In genomic region chr16:22563594-22563993, GRCm38 (mm10) we compare ENCODE assay signal across 22 mouse cellular contexts.
DNase-seq lines count a peak whose midpoint lies in the region; ATAC-seq and TF ChIP-seq lines count a peak whose summit lies in the region.
"Had no signal": no experiment of that assay in that cellular context is flagged by ENCODE, and none has a peak within 500 bp of the region (broad histone marks: within the 10 kb centered on the region; RNA-seq: fewer than 3 reads in every experiment).

No protein-coding gene starts in this region.

- no peak overlapping the region for H3K4me3 ChIP-seq in heart, adult 2 months
- H3K4me3 ChIP-seq in heart, embryonic 13.5 days, result no peak overlapping the region
- no peak overlapping the region for H3K4me3 ChIP-seq in heart, embryonic 16.5 days (ENCODE audit: low read length)
- H3K4me3 ChIP-seq in CH12.LX (replicated peaks in 1 of 3; ENCODE audit: low read depth in 2 of 3, low read length in 2 of 3, poor library complexity in 1 of 3), result no peak overlapping the region
- H3K4me3 ChIP-seq: embryonic facial prominence, embryonic 12.5 days; embryonic facial prominence, embryonic 15.5 days; gastrocnemius, adult 2 months; hindbrain, embryonic 10.5 days had no signal

- in situ Hi-C loops in CH12.LX (cut with MboI; ENCODE audit: low pct_ligation_motif_present, low pct_unique_long_range_greater_than_20kb, low sequenced_read_pairs), result loop anchor here (5.0 kb wide), 1 partner anchor 251 kb away; no protein-coding TSS in a partner anchor

- TF ChIP-seq CTCF in heart, adult 2 months (IDR thresholded peaks at IDR 0.05), result no peak
- TF ChIP-seq CTCF in CH12.LX (conservative IDR thresholded peaks at IDR 0.05 in 1 of 2, IDR thresholded peaks at IDR 0.05 in 1 of 2; ENCODE audit: low read depth in 2 of 2, low read length in 2 of 2), result no peak

- no peaks in the 10 kb centered on the region for H3K79me2 ChIP-seq in heart, adult 2 months (replicated peaks; ENCODE audit: control insufficient read depth, insufficient read depth, low read length)
- H3K79me2 ChIP-seq in CH12.LX (replicated peaks; ENCODE audit: control insufficient read depth, extremely low read depth, insufficient read depth, poor library complexity, severe bottlenecking), result no peaks in the 10 kb centered on the region

- H3K4me2 ChIP-seq in heart, embryonic 13.5 days, result no peak overlapping the region
- peak overlapping the region; percentile 52; the same call in 1 of the 2 replicates for H3K4me2 ChIP-seq in heart, embryonic 16.5 days (ENCODE audit: low read depth, low read length)
- H3K4me2 ChIP-seq in CH12.LX (ENCODE audit: insufficient read depth, low read depth, poor library complexity, severe bottlenecking), result no peak overlapping the region
- H3K4me2 ChIP-seq: embryonic facial prominence, embryonic 12.5 days; embryonic facial prominence, embryonic 15.5 days; hindbrain, embryonic 14.5 days had no signal

- H3K9ac ChIP-seq in heart, adult 2 months (ENCODE audit: low read depth, low read length), result no peak overlapping the region
- H3K9ac ChIP-seq in heart, embryonic 13.5 days, result no peak overlapping the region
- H3K9ac ChIP-seq in heart, embryonic 16.5 days (ENCODE audit: low read length), result no peak overlapping the region; the same call in 1 of the 2 replicates
- no peak overlapping the region for H3K9ac ChIP-seq in CH12.LX (ENCODE audit: insufficient read depth, low read depth)
- H3K9ac ChIP-seq: embryonic facial prominence, embryonic 12.5 days; embryonic facial prominence, embryonic 15.5 days; forebrain, postnatal 0 days; hindbrain, embryonic 14.5 days had no signal

- no peak for TF ChIP-seq RAD21 in CH12.LX (IDR thresholded peaks at IDR 0.05; ENCODE audit: low read depth, low read length)

- ATAC-seq in heart, embryonic 13.5 days (ENCODE audit: extremely low read depth, insufficient number of reproducible peaks, low FRiP score, low TSS enrichment), result no peak
- no peak for ATAC-seq in heart, embryonic 16.5 days (replicated peaks; ENCODE audit: extremely low read depth, insufficient read depth, low FRiP score)
- ATAC-seq: forebrain, embryonic 14.5 days; intestine, postnatal 0 days; Patski had no signal

- H3K27ac ChIP-seq in heart, adult 2 months, result peak overlapping the region; percentile 83
- H3K27ac ChIP-seq in heart, embryonic 13.5 days (replicated peaks), result peak overlapping the region; percentile 87
- peak overlapping the region; percentile 88 for H3K27ac ChIP-seq in heart, embryonic 16.5 days (ENCODE audit: low read length)
- no peak overlapping the region for H3K27ac ChIP-seq in CH12.LX (ENCODE audit: insufficient read depth, low read depth)
- H3K27ac ChIP-seq: embryonic facial prominence, embryonic 12.5 days; embryonic facial prominence, embryonic 15.5 days; hindbrain, embryonic 10.5 days; hindbrain, embryonic 14.5 days had no signal

- H3K27me3 ChIP-seq in heart, adult 2 months (ENCODE audit: control insufficient read depth, insufficient read depth, low read length), result no peaks in the 10 kb centered on the region
- no peaks in the 10 kb centered on the region for H3K27me3 ChIP-seq in heart, embryonic 13.5 days (replicated peaks)
- no peaks in the 10 kb centered on the region for H3K27me3 ChIP-seq in heart, embryonic 16.5 days (ENCODE audit: control insufficient read depth, insufficient read depth, low read length)
- no peaks in the 10 kb centered on the region for H3K27me3 ChIP-seq in CH12.LX (replicated peaks)
- H3K27me3 ChIP-seq: embryonic facial prominence, embryonic 12.5 days; embryonic facial prominence, embryonic 15.5 days had no signal

- no peak for DNase-seq in heart, adult 2 months
- DNase-seq in heart, adult 18-20 months, result no peak
- DNase-seq in heart, postnatal 14 days, result no peak
- no peak for DNase-seq in heart, adult 8-10 months (ENCODE audit: low spot score)
- no peak for DNase-seq in CH12.LX (ENCODE audit: extremely low read depth)
- DNase-seq: adrenal gland, postnatal 10 days; adrenal gland, postnatal 36 days; cerebellum, adult 18-20 months; cerebellum, adult 9-10 months; forebrain, postnatal 0 days; gastrocnemius, postnatal 14 days had no signal

- TF ChIP-seq POLR2A in heart, adult 2 months (IDR thresholded peaks at IDR 0.05; ENCODE audit: insufficient read depth, low read depth, low read length), result no peak
- no peak for TF ChIP-seq POLR2A in CH12.LX (IDR thresholded peaks at IDR 0.05; ENCODE audit: low read depth, low read length)

- no peaks in the 10 kb centered on the region for H3K9me3 ChIP-seq in heart, embryonic 13.5 days
- no peaks in the 10 kb centered on the region for H3K9me3 ChIP-seq in heart, embryonic 16.5 days (replicated peaks; ENCODE audit: control insufficient read depth, low read length)
- H3K9me3 ChIP-seq in CH12.LX (replicated peaks; ENCODE audit: low read length), result no peaks in the 10 kb centered on the region
- H3K9me3 ChIP-seq: embryonic facial prominence, embryonic 12.5 days; embryonic facial prominence, embryonic 15.5 days; G1E; hindbrain, embryonic 10.5 days had no signal

- no peaks in the 10 kb centered on the region for H3K36me3 ChIP-seq in heart, adult 2 months (ENCODE audit: control insufficient read depth, insufficient read depth, low read length)
- H3K36me3 ChIP-seq in heart, embryonic 13.5 days, result no peaks in the 10 kb centered on the region
- no peaks in the 10 kb centered on the region for H3K36me3 ChIP-seq in heart, embryonic 16.5 days (ENCODE audit: control insufficient read depth, insufficient read depth)
- peaks cover 12 to 15% of the 10 kb centered on the region in 2 experiments for H3K36me3 ChIP-seq in CH12.LX (replicated peaks in 1 of 2; ENCODE audit: control insufficient read depth in 1 of 2, insufficient read depth in 1 of 2, low read length in 1 of 2)
- H3K36me3 ChIP-seq: embryonic facial prominence, embryonic 12.5 days; embryonic facial prominence, embryonic 15.5 days; G1E; hindbrain, embryonic 10.5 days had no signal

- intact Hi-C loops in heart, adult 2 months (cut with DNase I), result loop anchor here (10.0 kb wide), 1 partner anchor 399 kb away; the partner anchor contains the start of gene Igf2bp2
- intact Hi-C loops in heart, postnatal 14 days (cut with DNase I), result no loop called here

- TF ChIP-seq EP300 in heart, adult 2 months (IDR thresholded peaks at IDR 0.05; ENCODE audit: insufficient read depth, low read depth, low read length), result no peak
- TF ChIP-seq EP300 in CH12.LX (IDR thresholded peaks at IDR 0.05; ENCODE audit: low read length), result peak; percentile 92

- H3K4me1 ChIP-seq in heart, adult 2 months (ENCODE audit: control insufficient read depth, insufficient read depth, low read length), result peaks cover 1% of the 10 kb centered on the region; the same call in 1 of the 2 replicates
- peaks cover 13% of the 10 kb centered on the region for H3K4me1 ChIP-seq in heart, embryonic 13.5 days
- peaks cover 4% of the 10 kb centered on the region for H3K4me1 ChIP-seq in heart, embryonic 16.5 days (ENCODE audit: control insufficient read depth, insufficient read depth, low read length)
- H3K4me1 ChIP-seq in CH12.LX (ENCODE audit: control insufficient read depth in 1 of 2, insufficient read depth in 2 of 2), result peaks cover 4% of the 10 kb centered on the region in 2 experiments; a peak in 2 of 4 replicates
- H3K4me1 ChIP-seq: embryonic facial prominence, embryonic 12.5 days; embryonic facial prominence, embryonic 15.5 days; hindbrain, embryonic 10.5 days had no signal

- dilution Hi-C loops in CH12.LX (cut with MboI; ENCODE audit: extremely low pct_ligation_motif_present, extremely low pct_unique_long_range_greater_than_20kb, low sequenced_read_pairs), result no loop called here

TF ChIP-seq in CH12.LX, 34 proteins besides CTCF, POLR2A, EP300 and RAD21:
- peak; percentile 70 for TF ChIP-seq IRF4 (IDR thresholded peaks at IDR 0.05; ENCODE audit: low read depth, low read length)
- TF ChIP-seq TCF12 (IDR thresholded peaks at IDR 0.05; ENCODE audit: low read depth, low read length), result peak; percentile 68; the same call in 1 of the 2 replicates
- TF ChIP-seq JUN (IDR thresholded peaks at IDR 0.05; ENCODE audit: insufficient read depth, low read depth, low read length), result peak; percentile 63
- no peak for TF ChIP-seq NRF1 (IDR thresholded peaks at IDR 0.05; ENCODE audit: low read depth, low read length)
- peak; percentile 84; the same call in 1 of the 2 replicates for TF ChIP-seq RCOR1 (conservative IDR thresholded peaks at IDR 0.05; ENCODE audit: low read depth, low read length)
- no peak for TF ChIP-seq SMC3 (IDR thresholded peaks at IDR 0.05; ENCODE audit: low read depth, low read length)
- 0 out of 2 replicates have a peak, but pooled peaks have one; percentile 12 for TF ChIP-seq MEF2A (IDR thresholded peaks at IDR 0.05; ENCODE audit: borderline replicate concordance, low read depth, low read length)
- peak; percentile 70 for TF ChIP-seq JUND (conservative IDR thresholded peaks at IDR 0.05; ENCODE audit: low read depth, low read length)
- TF ChIP-seq ETS1 (conservative IDR thresholded peaks at IDR 0.05; ENCODE audit: low read depth, low read length), result peak; percentile 41
- peak; percentile 55; the same call in 1 of the 2 replicates for TF ChIP-seq BHLHE40 (IDR thresholded peaks at IDR 0.05; ENCODE audit: low read depth, low read length)
- TF ChIP-seq CHD2 (IDR thresholded peaks at IDR 0.05; ENCODE audit: low read length), result peak; percentile 52; the same call in 1 of the 2 replicates
- TF ChIP-seq USF2 (conservative IDR thresholded peaks at IDR 0.05; ENCODE audit: low read depth, low read length), result no peak
- 0 out of 2 replicates have a peak, but pooled peaks have one; percentile 7 for TF ChIP-seq POLR2AphosphoS2 (IDR thresholded peaks at IDR 0.05; ENCODE audit: low read depth, low read length)
- TF ChIP-seq MAFK (IDR thresholded peaks at IDR 0.05; ENCODE audit: insufficient replicate concordance, low read length), result peak; percentile 61; the same call in 1 of the 2 replicates
